Mouse (Mus musculus) heart, adult 11 months (tissue): ENCODE results near the gene Vwa1.

ENCODE experiments used
- DNase-seq: peaks from one replicate; pipeline ENCODE4 v3.0.0; 2022

Gene Vwa1

DNA sequence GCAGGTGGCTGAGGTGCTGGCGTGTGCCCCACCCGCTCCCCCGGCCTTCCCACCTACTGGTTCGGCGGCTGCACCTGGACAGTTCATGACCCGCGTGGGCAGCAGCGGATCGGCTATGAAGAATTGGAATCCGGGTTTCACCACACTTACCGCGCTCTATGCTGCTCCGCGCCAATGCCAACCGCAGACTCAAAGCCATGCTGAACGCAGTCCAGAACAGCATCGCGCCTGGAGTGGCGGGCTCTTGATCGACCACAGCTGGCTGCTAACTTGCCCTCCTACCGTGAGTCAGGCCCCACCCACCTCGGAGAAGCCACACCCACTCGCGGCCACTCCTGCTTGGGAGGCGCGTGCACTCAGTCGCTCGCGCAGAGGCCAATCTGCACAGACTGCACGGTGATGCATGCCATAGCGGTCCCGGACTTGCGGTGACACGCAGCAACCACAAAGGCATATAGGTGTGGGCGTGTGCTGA lies at the start of gene Vwa1:
TSS of gene Vwa1 (minus strand) at position 419 of the 475 bp plus-strand sequence.
- DNase-seq, result peak; percentile 99

DNA sequence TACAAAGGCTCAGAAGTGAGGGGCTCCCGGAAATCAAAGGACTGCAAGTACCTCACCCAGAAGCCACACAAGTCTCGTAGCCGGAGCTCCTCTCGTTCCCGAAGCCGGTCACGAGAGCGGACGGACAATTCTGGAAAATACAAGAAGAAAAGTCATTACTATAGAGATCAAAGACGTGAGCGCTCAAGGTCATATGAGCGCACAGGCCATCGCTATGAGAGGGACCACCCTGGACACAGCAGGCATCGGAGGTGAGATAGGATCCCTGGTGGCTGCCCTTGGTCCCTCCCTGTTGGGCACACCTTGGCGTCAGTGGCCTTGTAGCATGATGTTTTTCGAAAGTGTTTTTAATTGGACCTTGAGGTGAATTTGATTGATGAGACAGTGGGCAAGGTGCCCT lies 48.9 kb upstream of the Vwa1 start:
- no peak for DNase-seq

DNA sequence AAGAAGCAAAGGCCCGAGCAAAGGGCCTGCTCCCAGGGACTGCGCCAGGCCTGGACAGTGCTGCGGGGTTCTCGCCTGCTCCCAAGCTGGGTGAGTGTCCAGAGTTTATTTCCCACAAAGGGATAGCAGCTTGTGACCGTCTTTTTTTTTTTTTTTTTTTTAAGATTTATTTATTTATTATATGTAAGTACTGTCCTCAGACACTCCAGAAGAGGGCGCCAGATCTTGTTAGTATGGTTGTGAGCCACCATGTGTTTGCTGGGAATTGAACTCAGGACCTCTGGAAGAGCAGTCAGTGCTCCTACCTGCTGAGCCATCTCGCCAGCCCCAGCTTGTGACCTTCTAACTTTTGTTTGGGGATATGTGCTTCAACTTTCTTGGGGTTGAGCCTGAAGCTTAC lies 46.5 kb upstream of the Vwa1 start:
- peak; percentile 85 for DNase-seq

DNA sequence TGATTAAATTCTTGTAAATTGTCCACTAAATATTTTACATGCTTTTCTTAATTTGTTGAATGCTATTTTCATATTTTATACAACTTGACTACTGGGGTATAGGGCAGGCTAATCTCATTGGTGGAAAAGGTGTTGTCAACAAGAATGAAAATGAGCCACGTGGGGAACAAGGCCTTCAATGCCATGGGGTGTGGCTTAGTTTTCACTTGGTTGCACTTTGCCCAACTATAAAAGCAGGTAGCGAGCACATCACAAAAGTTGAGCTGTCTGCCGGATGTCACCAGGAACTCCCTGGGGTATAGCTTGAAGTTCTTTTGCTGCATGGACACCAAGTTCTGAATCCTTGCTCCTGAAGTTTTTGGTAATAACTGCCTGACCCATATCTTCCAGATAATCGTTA lies 43.0 kb upstream of the Vwa1 start:
- DNase-seq, result peak; percentile 64

DNA sequence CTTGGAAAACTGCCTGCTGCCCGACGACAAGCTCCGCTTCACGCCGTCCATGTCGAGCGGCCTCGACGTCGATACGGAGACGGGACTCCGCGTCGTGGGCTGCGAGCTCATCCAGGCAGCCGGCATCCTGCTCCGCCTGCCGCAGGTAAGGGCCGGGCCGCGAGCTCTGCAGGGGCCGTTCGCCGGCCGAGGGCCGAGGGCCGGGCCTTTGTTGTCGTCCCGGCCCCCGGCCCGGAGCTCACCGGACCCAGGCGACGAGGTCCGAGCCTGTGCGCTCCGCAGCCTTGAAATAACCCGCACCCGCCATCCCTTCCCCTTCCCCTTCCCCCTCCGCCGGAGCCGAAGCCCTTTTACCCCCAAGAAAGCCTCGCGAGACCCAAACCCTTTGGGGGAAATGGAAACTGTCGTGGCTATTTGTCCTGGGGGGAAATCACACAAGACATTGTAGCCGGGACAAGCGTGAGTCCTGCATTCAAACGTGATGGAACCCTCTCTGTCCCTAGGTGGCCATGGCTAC lies 38.2 kb upstream of the Vwa1 start:
- DNase-seq, result peak; percentile 92

DNA sequence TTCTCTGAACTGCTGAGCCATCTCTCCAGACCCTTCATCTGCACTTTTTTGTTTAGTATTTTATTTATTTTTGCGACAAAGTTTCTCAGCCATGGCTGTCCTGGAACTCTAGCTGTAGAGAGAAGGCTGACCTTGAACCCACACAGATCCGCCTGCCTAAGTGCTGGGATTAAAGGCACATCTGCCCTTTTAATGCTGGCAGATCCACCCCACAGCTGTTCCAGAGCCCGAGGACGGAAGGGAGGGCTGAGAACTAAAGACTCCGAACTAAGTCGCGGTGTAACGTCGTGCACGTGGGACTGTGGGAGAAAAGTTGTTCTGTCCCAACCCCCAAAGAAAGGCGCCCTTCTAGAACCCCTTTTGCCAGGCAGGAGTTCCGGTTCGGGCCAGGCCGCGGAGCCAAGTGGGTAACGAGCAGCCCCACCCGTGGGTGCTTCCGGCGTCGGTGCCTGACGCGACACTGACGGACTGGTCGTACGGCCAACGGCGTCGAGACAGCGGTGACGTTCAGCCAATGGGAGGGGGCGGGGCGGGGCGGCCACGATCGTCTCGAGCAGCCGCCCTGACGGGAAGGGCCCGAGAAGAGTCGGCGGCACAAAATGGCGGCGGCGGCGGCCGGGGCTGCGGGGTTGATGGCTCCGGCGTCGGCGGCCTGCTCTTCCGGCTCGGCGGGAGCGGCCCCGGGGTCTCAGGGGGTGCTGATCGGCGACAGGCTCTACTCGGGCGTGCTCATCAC lies 37.6 kb upstream of the Vwa1 start, which contains the start of gene Ccnl2:
TSS of gene Ccnl2 (plus strand) at position 561 of the 736 bp plus-strand sequence.
- peak; percentile 99 for DNase-seq

DNA sequence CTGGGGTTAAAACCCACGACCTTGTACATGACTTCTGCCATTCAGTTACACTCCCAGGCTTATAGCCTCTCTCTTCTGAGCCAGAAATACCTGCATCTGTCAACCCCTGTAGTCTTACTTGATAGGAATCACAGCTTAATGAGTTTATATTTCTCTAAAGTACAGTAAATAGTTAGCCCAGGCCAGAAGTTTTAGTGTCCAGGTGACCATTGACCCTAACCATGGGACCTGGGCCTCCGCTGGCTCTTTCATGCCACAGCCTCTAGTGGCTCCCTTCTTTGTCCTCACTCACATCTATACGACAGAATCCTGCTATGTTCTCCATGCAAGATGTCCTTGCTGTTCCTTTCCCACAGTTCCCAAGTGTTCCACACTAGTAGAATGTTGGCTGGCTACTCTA lies 33.3 kb upstream of the Vwa1 start:
- peak; percentile 41 for DNase-seq

DNA sequence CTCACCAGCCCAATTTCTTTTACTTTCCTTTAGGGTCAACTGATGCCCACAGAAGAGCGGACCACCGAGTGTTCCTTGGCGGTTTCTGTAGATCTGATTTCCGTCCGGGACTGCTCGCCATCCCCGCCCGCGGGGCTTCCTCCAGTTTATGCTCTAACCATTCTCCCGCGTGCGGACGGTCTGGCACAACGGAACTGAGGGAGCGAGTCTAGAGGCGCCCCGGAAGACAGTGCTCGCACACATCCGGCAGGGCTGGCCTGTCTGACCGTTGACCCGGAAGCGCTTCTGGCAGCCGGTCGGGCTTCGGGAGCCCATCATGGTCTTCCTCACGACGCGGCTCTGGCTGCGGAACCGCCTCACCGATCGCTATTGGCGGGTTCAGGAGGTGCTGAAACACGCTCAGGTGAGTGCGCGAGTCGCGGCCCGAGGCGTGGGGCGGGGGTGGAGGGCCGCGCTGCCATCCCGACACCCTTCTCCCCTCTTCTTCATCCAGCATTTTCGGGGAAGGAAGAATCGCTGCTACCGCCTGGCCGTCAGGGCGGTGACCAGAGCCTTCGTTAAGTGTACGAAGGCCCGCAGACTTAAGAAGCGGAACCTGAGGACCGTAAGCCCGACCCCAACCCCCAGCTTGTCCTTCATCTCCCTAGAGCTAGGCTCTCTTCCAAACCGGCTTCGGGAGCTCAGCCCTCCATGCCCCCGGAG lies 29.0 kb upstream of the Vwa1 start:
- DNase-seq, result peak; percentile 99

DNA sequence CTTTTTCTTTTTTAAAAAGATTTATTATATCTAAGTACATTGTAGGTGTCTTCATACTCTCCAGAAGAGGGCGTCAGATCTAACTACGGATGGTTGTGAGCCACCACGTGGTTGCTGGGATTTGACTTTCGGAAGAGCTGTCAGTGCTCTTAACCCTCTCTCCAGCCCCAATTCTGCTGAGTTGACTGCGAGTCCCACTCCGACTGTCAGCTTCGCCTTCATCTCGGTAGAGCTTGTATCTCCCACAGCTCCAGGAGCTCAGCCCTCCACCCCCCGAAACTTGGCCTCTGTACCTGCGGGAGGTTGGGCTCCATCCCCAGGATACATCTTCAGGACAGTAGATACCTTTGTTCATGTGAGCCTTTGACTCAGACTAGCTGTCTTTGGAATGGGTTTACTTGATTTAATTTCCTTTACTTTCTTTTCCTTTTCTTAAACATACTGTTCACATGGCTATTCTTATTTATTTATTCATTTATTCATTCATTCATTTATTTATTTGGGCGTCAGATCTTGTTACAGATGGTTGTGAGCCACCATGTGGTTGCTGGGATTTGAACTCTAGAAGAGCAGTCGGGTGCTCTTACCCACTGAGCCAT lies 28.3 kb upstream of the Vwa1 start, which contains the start of gene Mrpl20:
TSS of gene Mrpl20 (plus strand) at position 138 of the 599 bp plus-strand sequence.
- DNase-seq, result peak; percentile 87

DNA sequence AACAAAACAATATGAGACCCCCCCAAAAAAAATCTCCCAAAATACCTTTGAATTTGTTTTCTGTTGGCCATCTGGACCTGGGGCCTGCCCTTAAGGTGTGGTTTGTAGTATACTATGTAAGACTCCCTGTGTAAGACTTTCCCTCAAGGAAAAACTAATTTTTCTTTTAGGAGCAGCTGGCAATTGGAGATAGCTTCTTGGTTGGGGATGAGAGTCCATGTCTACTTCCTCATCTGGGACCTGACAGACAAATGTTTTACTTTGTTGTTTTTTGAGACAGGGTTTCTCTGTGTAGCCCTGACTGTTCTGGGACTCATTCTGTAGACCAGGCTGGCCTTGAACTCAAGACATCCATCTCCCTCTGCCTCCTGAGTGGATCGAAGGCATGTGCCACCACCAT lies 27.6 kb upstream of the Vwa1 start:
- peak; percentile 33 for DNase-seq

DNA sequence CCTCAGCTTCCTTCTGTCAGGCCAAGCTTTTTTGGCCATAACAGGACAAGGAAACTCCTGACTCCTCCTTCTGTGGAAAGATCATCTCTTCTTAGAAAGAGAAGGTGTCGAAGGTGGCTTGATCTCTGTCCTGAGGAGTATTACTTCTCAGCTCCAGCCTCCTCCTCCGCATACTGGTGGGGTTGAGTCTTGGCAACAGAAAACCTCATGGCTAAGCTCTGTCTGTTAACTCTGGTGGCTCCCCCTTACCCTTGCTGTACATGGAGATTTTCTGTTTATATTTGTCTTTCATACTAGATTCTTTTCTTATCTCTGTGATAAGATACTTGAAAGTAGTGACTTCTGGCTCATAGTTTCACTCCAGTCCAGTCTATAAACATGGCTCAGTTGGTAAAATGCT lies 19.2 kb upstream of the Vwa1 start:
- DNase-seq, result peak; percentile 72

DNA sequence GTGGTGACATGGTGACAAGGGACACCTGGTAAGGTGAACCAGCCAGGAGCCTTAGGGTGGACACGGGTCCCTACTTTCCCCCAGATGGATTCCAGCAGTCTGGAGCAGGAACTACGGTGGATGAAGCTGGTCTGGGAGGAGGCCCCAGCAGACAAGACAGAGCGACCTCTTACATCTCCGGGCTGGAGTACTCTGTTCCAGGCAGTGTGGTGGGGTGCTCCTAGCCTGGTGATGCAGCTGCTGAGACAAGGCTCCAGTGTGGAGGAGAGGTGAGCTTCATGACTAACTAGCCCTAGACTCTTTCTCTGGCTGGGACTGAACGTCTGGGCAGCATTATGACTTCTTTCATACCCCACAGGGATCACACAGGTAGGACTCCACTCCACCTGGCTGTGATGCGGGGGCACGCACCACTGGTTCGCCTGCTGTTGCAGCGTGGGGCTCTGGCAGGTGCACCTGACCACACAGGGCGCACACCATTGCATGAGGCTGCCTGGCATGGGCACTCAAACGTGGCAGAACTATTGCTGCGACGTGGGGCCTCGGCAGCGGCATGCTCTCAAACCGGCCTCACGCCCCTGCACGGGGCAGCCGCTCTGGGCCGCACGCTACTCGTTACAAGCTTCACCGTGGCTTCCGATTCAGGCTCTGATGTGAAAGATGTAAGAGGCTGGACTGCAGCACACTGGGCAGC lies 16.9 kb upstream of the Vwa1 start:
- no peak for DNase-seq

DNA sequence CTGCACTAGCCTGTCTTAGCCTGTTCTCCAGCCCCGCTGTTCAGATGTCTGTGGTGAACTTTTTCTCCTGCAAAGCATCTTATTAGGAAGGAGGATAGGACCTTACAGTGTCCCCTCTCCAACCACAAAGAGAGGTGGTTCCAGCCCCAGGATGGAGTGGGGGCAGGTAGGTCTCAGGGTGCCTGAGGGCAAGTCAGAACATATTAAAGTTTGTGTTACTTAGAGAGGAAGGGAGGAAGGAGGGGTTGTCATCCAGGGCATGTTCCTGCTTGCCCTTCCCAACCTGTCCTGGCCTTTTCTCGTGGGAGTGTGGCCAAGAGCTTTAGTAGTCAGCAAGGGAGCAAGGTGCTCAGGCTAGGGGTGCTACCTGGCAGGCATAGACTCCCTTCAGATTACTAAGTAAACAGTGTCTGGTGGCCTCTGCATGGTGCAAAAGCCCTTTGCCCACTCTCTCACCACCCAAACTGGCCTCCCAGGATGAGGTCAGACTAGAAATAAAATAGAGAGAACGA lies 16.2 kb upstream of the Vwa1 start:
- DNase-seq, result peak; percentile 86

DNA sequence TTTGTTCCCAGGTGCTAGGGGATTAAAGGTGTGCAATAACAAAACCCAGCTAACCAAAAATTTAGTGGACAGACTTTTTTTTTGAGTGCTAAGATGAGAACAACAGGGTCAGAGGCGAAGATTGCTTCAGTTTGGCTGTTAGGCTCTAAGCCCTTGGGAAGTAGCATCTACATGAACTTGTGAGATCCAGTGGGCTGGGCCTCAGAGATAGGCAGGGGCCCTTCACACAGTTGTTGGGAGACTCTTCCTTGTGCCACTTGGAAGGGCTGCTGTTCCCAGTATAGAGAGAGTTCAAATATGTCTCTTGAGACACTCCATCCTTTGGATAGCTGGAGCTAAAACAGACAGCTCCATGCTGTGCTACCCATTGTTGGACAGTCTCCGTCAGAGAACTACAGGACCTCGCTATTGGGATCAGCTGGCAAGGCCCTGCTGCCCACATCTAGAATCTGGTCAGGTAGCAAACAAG lies 15.6 kb upstream of the Vwa1 start, which contains the start of gene Ankrd65:
TSS of gene Ankrd65 (plus strand) at position 419 of the 469 bp plus-strand sequence.
- DNase-seq, result peak; percentile 81

DNA sequence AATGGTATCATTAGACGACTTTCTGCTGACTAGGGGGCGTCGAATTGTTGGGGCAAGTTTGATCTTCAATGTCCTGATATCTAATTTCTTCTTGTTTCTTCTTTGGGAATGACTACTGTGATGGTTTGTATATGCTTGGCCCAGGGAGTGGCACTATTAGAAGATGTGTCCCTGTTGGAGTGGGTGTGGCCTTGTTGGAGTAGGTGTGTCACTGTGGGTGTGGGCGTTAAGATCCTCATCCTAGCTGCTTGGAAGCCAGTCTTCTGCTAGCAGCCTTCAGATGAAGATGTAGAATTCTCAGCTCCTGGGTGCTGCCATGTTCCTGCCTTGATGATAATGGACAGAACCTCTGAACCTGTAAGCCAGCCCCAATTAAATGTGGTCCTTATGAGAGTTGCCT lies 14.3 kb upstream of the Vwa1 start:
- peak; percentile 87 for DNase-seq

DNA sequence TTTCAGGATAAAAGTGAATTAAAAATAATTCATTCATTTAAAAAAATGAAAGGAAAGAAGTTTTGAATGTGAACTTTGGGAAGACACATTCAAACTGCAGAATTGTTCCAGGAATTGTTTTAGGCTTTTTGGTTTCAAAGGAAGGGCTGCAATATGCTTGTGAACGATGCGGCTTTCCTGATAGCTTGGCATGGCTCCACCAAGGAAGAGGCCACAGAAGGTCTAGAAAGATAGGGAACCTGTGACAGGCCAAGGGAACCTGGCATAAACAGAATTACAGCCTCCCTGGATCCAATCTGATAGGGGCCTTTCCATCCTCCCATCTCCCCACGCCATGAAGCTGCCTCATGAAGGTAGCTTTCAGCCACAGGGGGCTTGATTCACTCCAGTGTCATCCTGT lies 13.8 kb upstream of the Vwa1 start:
- DNase-seq, result peak; percentile 83

DNA sequence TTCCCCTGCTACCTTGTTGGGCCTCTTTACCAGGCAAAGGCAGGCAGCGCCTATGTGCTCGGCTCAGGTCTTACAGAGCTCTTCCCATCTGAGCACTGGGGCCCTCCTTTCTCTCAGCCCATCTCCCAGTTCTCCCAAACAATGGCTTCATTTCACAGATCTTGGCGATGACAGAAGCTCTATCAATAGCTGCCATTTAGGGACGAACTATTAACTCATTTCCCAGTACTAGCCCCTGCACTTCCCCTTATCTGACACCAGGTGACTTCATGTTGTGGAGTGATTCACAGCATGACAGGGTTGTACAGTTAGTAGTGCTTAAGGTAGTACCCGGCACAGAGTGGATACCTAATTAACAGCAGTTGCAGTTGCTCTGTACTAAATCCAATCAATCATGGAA lies 11.3 kb upstream of the Vwa1 start, which contains the start of gene Tmem88b:
TSS of gene Tmem88b (minus strand) at position 56 of the 400 bp plus-strand sequence.
- peak; percentile 79 for DNase-seq

DNA sequence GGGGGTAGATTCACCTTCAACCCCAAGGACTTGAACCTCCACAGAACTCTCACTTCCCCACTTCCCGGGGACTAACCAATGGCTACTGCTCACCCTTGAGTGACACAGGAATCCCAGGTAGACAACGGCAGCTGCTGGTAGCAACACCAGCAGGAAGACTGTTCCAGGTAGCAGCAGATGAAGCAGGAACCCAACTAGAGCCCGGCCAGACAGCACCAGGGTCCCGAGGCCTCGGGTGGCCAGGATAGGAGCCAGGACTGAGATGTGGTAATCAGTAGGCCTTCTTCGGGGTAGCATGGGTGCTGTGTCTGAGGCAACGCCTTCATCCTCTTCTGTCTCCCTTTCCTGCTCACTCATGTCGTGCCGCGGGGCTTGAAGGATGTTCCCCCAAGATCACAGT lies 10.7 kb upstream of the Vwa1 start:
- DNase-seq, result peak; percentile 90

DNA sequence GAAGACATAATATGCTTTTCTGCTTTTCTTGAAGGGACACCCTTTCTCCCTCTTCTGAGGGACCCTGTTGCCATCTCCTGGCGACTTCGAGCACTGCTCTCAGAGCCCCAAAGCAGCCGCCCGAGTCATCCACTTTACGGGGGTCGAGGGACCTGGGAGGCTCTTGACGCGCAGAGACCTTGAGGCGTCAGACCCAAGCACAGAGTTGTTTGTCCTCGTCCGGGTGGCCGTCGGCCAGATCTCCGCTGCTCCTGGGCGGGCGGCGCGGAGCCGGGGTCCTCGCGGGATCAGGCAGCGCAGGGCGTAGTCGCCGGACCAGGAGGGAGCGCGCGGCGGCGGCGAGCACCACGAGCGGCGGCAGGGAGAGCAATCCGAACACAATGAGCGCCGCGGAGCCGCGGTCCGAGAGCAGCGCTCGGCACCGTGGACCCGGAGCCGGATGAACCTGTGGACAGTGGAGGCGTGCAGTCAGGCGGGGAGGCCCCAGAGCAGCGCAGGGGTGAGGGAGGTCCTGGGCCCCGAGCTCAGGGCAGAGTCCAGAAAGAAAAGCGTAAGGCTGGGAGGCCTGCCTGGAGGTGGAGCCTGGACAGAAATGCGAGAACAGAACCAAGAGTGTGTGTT lies 9.7 kb upstream of the Vwa1 start:
- DNase-seq, result peak; percentile 98

DNA sequence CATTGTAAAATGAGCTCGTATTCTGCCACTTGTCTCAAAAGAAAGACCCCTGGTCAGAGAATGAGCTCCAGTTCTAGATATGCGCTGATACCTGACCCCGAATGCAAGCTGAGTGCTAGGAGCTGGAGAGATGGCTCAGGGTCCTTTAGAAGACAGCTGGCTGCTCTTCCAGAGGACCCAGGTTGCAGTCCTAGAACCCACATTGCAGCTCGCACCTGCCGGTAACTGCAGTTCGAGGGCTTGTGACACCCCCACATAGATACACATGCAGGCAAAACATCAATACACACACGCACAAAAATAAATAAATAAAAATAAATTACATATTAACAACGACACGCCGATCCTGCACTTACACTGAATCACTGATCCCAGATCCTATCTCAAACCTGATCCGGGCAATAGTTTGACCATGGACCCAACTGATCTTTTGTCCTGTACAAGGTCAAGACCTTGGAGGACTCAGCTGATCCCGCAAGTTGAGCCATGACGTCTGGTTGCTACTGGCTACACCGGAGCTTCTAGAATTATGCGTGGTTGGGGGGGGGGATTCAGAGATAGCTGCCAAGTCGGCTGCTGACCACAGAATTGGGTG lies 9.1 kb upstream of the Vwa1 start:
- DNase-seq, result peak; percentile 88

DNA sequence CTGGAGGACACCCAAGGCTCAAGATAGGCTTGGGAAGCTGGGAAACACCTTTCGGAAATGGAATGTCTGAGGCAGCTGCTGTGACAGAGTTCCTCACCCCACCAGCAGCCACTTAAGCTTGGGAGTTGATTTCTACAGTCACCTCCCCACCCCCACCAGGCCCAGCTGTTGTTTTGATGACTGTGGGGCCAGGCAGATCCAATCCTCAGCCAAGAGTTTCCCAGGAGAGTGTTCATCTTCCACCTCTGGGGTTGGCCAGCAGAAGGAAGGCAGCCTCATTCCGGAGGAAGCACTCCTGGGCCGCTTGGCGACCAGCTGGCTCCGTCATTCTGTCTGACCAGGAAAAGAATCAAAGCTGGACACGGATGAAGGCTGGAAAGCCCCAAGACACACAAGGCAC lies 6.4 kb upstream of the Vwa1 start:
- DNase-seq, result peak; percentile 99
